Mouse (Mus musculus) testis, adult 2 months (tissue): ENCODE measurements around the gene Wfdc21. TPM values are rescaled to one million over a fixed set of nuclear protein-coding genes. Genes with fewer than 3 reads are reported as not detected.

Experiments
- H3K27ac ChIP-seq: fragments of 200-500 bp; 2 replicates; pipeline ENCODE4 v1.5.1; 2012; ENCODE audit warnings: low read depth, low read length; ENCODE audit not compliant: control insufficient read depth, insufficient read depth
- H3K27me3 ChIP-seq: fragments of 200-500 bp; 2 replicates; pipeline ENCODE4 v1.6.1; 2012; ENCODE audit warnings: mild to moderate bottlenecking, low read length, moderate library complexity; ENCODE audit not compliant: control insufficient read depth, insufficient read depth
- H3K36me3 ChIP-seq: fragments of 200-500 bp; 2 replicates; pipeline ENCODE4 v1.6.1; 2012; ENCODE audit warnings: mild to moderate bottlenecking, low read length; ENCODE audit not compliant: control insufficient read depth, insufficient read depth
- H3K4me1 ChIP-seq: fragments of 200-500 bp; 2 replicates; pipeline ENCODE4 v1.6.1; 2012; ENCODE audit warnings: low read length; ENCODE audit not compliant: control insufficient read depth, insufficient read depth
- H3K4me3 ChIP-seq: fragments of 200-500 bp; 2 replicates; pipeline ENCODE4 v1.5.1; 2012; ENCODE audit warnings: low read depth, mild to moderate bottlenecking, low read length, moderate library complexity, mixed read lengths; ENCODE audit not compliant: control insufficient read depth
- CTCF ChIP-seq: fragments of 200-500 bp; IDR thresholded peaks from 2 replicates; pipeline ENCODE4 v1.5.1; 2012; ENCODE audit warnings: low read depth, mild to moderate bottlenecking, inconsistent platforms, low read length, moderate library complexity; ENCODE audit not compliant: control insufficient read depth, insufficient read depth, insufficient replicate concordance
- POLR2A ChIP-seq: fragments of 200-500 bp; IDR thresholded peaks from 2 replicates; pipeline ENCODE4 v1.6.1; 2012; ENCODE audit warnings: low read depth, mild to moderate bottlenecking, inconsistent platforms, low read length, moderate library complexity; ENCODE audit not compliant: control insufficient read depth
- polyA plus RNA-seq: library from polyadenylated mRNA; depleted of rRNA; stranded (reverse); fragments of >200 nt; gene quantifications from 2 replicates; pipeline ENCODE4 v1.2.3, GENCODE M21; 2012; rRNA removed

Wfdc21 gene
- polyA plus RNA-seq, 1 experiment, result 0.36 TPM

GRCm38 (mm10) chr11:83792316-83792914 is 45.7 kb downstream of the Wfdc21 start:
- H3K27ac ChIP-seq, result no peak overlapping the region
- H3K4me1 ChIP-seq, result no peaks in the 10 kb centered on the region
- H3K36me3 ChIP-seq, result no peaks in the 10 kb centered on the region
- no peak overlapping the region for H3K4me3 ChIP-seq
- TF ChIP-seq POLR2A (no peak), CTCF (no peak)
- H3K27me3 ChIP-seq, result no peaks in the 10 kb centered on the region

GRCm38 (mm10) chr11:83793264-83793663 is 46.5 kb downstream of the Wfdc21 start:
- no peaks in the 10 kb centered on the region for H3K27me3 ChIP-seq
- no peak overlapping the region for H3K4me3 ChIP-seq
- no peak overlapping the region for H3K27ac ChIP-seq
- no peaks in the 10 kb centered on the region for H3K4me1 ChIP-seq
- no peaks in the 10 kb centered on the region for H3K36me3 ChIP-seq
- TF ChIP-seq POLR2A, result no peak
- TF ChIP-seq CTCF, result no peak

- H3K27me3 ChIP-seq, result no peaks in the 10 kb centered on the region
- H3K4me1 ChIP-seq, result peaks cover 3% of the 10 kb centered on the region
- no peak overlapping the region for H3K27ac ChIP-seq
- no peaks in the 10 kb centered on the region for H3K36me3 ChIP-seq
- no peak overlapping the region for H3K4me3 ChIP-seq
- TF ChIP-seq POLR2A (no peak), CTCF (no peak)
Observed at GRCm38 (mm10) chr11:83796112-83796511, 49.4 kb downstream of the Wfdc21 start.

GRCm38 (mm10) chr11:83796980-83797608 is 50.4 kb downstream of the Wfdc21 start:
- no peaks in the 10 kb centered on the region for H3K27me3 ChIP-seq
- peaks cover 3% of the 10 kb centered on the region for H3K4me1 ChIP-seq
- TF ChIP-seq CTCF, result no peak
- no peak for TF ChIP-seq POLR2A
- H3K36me3 ChIP-seq, result no peaks in the 10 kb centered on the region
- H3K27ac ChIP-seq, result no peak overlapping the region
- H3K4me3 ChIP-seq, result no peak overlapping the region

- Histone ChIP-seq H3K27me3 (no peaks in the 10 kb centered on the region), H3K4me3 (peak overlapping the region; percentile 72), H3K36me3 (no peaks in the 10 kb centered on the region), H3K4me1 (peaks cover 9% of the 10 kb centered on the region), H3K27ac (no peak overlapping the region)
- no peak for TF ChIP-seq POLR2A
- TF ChIP-seq CTCF, result no peak
Observed at GRCm38 (mm10) chr11:83799871-83800430, 53.2 kb downstream of the Wfdc21 start.

GRCm38 (mm10) chr11:83802166-83802565 is 55.4 kb downstream of the Wfdc21 start:
- H3K27ac ChIP-seq, result no peak overlapping the region
- TF ChIP-seq CTCF, result no peak
- H3K27me3 ChIP-seq, result no peaks in the 10 kb centered on the region
- H3K36me3 ChIP-seq, result no peaks in the 10 kb centered on the region
- H3K4me3 ChIP-seq, result no peak overlapping the region
- H3K4me1 ChIP-seq, result peaks cover 9% of the 10 kb centered on the region

Other genes starting within 250 kb of the Wfdc21 start
- gene Heatr9, start 224.8 kb upstream of the Wfdc21 start, polyA plus RNA-seq, result 8.7 and 10.8 TPM in 2 replicates
- 2.3 and 3.5 TPM in 2 replicates for gene Ccl5, start 216.4 kb upstream of the Wfdc21 start, polyA plus RNA-seq
- gene Ccl9, start 168.3 kb upstream of the Wfdc21 start, polyA plus RNA-seq, result 0.14 and 0.55 TPM in 2 replicates
- 0.14 and 0.65 TPM in 2 replicates for gene Ccl6, start 153.9 kb upstream of the Wfdc21 start, polyA plus RNA-seq
- not detected in 2 replicates for gene Rpl9-ps1, start 101.3 kb upstream of the Wfdc21 start, polyA plus RNA-seq
- 0.14 TPM in 1 of 2 replicates, not detected in the other for gene Ccl3, start 97.6 kb upstream of the Wfdc21 start, polyA plus RNA-seq
- gene Ccl4, start 84.4 kb upstream of the Wfdc21 start, polyA plus RNA-seq, result not detected in 2 replicates
- gene Wfdc17, start 42.9 kb upstream of the Wfdc21 start, polyA plus RNA-seq, result 1.4 and 1.8 TPM in 2 replicates
- not detected in 2 replicates for gene Wfdc18, start 37.9 kb upstream of the Wfdc21 start, polyA plus RNA-seq
- gene Heatr6, start 6.8 kb downstream of the Wfdc21 start, polyA plus RNA-seq, result 6.1 TPM in 2 replicates
- gene Hnf1b, start 103.1 kb downstream of the Wfdc21 start, polyA plus RNA-seq, result 37.1 and 40.7 TPM in 2 replicates
- gene Ddx52, start 195.1 kb downstream of the Wfdc21 start, polyA plus RNA-seq, result 5.4 and 6.7 TPM in 2 replicates
- gene Synrg, start 217.5 kb downstream of the Wfdc21 start, polyA plus RNA-seq, result 31.6 and 33.0 TPM in 2 replicates